Mouse (Mus musculus) megakaryocyte, embryonic 14.5 days (primary cell): ENCODE data around the gene Ppp1ca.

Experiments used
- FLI1 ChIP-seq: IDR thresholded peaks from 2 replicates; pipeline ENCODE4 v1.6.1; 2012; ENCODE audit warnings: low read length, inconsistent platforms, mixed read lengths
- GATA1 ChIP-seq: IDR thresholded peaks from 3 replicates; pipeline ENCODE4 v1.6.1; 2012; ENCODE audit warnings: mixed read lengths, low read length, inconsistent platforms, borderline replicate concordance

- TF ChIP-seq GATA1 (no peak), FLI1 (no peak)
Measured at GRCm38 (mm10) chr19:4151898-4152297, 40.0 kb upstream of the Ppp1ca start.
